Mouse (Mus musculus): ENCODE measurements around the gene Mybph. TPM values are rescaled to one million over a fixed set of nuclear protein-coding genes. Genes with fewer than 3 reads are reported as not detected.
"Not testable (repeated sequence)": the region's sequence is repeated elsewhere in the genome, so short reads cannot be mapped to it uniquely, and the experiment has no call there.

The Mybph gene
- polyA plus RNA-seq, 1 experiment from 2014 or later = 3.5 TPM

GRCm38 (mm10) chr1:134246590-134246989 is 53.3 kb downstream of the Mybph start:
- Histone ChIP-seq H3K9me3 (replicated peaks) (no peaks in the 10 kb centered on the region), H3K4me1 (replicated peaks) (peaks cover 13% of the 10 kb centered on the region; the same call in 1 of the 2 replicates), H3K4me3 (replicated peaks) (no peak overlapping the region), H3K36me3 (replicated peaks) (no peaks in the 10 kb centered on the region), H3K4me2 (no peak overlapping the region), H3K27me3 (no peaks in the 10 kb centered on the region), H3K27ac (replicated peaks) (no peak overlapping the region), H3K9ac (no peak overlapping the region)
- 48% methylated on average over 4 of the region's 4 CpGs for WGBS (ENCODE audit: insufficient replicate concordance)
- no peak for ATAC-seq (ENCODE audit: insufficient read depth)

GRCm38 (mm10) chr1:134249681-134250080 is 56.4 kb downstream of the Mybph start:
- not testable (repeated sequence) for H3K4me1 ChIP-seq (replicated peaks); ATAC-seq (ENCODE audit: insufficient read depth)
- WGBS (ENCODE audit: insufficient replicate concordance) = 53% methylated on average over 1 of the region's 1 CpGs

More at GRCm38 (mm10) chr1:134249681-134250080, 56.4 kb downstream of the Mybph start:
- not testable (repeated sequence) for H3K9me3 ChIP-seq (replicated peaks); H3K9ac ChIP-seq; H3K27ac ChIP-seq (replicated peaks); H3K27me3 ChIP-seq; H3K36me3 ChIP-seq (replicated peaks); H3K4me3 ChIP-seq (replicated peaks); H3K4me2 ChIP-seq

Other genes starting within 250 kb of the Mybph start
- gene Fmod, start 156.2 kb upstream of the Mybph start, polyA plus RNA-seq (2015; fragmentation: Nextera tagmentation; extraction: Ambion mirVana) = 2.6 and 3.3 TPM in 2 replicates
- 103 and 108 TPM in 2 replicates for gene Btg2, start 114.3 kb upstream of the Mybph start, polyA plus RNA-seq (2015; fragmentation: Nextera tagmentation; extraction: Ambion mirVana)
- 0.07 and 0.20 TPM in 2 replicates for gene Chit1, start 82.2 kb upstream of the Mybph start, polyA plus RNA-seq (2015; fragmentation: Nextera tagmentation; extraction: Ambion mirVana)
- 15.1 and 17.7 TPM in 2 replicates for gene Chil1, start 11.3 kb upstream of the Mybph start, polyA plus RNA-seq (2015; fragmentation: Nextera tagmentation; extraction: Ambion mirVana)
- gene Adora1, start 42.0 kb downstream of the Mybph start, polyA plus RNA-seq (2015; fragmentation: Nextera tagmentation; extraction: Ambion mirVana) = 0.91 and 2.1 TPM in 2 replicates
- gene Myog, start 96.5 kb downstream of the Mybph start, polyA plus RNA-seq (2015; fragmentation: Nextera tagmentation; extraction: Ambion mirVana) = 5.1 and 6.8 TPM in 2 replicates
- 1.8 and 2.1 TPM in 2 replicates for gene Ppfia4, start 139.5 kb downstream of the Mybph start, polyA plus RNA-seq (2015; fragmentation: Nextera tagmentation; extraction: Ambion mirVana)
- 49.8 and 53.9 TPM in 2 replicates for gene Tmem183a, start 168.5 kb downstream of the Mybph start, polyA plus RNA-seq (2015; fragmentation: Nextera tagmentation; extraction: Ambion mirVana)
- not detected in 2 replicates for gene 4933406M09Rik, start 192.5 kb downstream of the Mybph start, polyA plus RNA-seq (2015; fragmentation: Nextera tagmentation; extraction: Ambion mirVana)
- 17.3 and 17.4 TPM in 2 replicates for gene Cyb5r1, start 212.1 kb downstream of the Mybph start, polyA plus RNA-seq (2015; fragmentation: Nextera tagmentation; extraction: Ambion mirVana)
- gene Adipor1, start 221.9 kb downstream of the Mybph start, polyA plus RNA-seq (2015; fragmentation: Nextera tagmentation; extraction: Ambion mirVana) = 162 and 178 TPM in 2 replicates